Mouse (Mus musculus) heart, adult 2 months (tissue): ENCODE results near the gene Pcsk5. TPM values are rescaled to one million over a fixed set of nuclear protein-coding genes. Genes with fewer than 3 reads are reported as not detected.

Experiments
- DNase-seq, 2 experiments: peaks; one replicate each; pipeline ENCODE4 v3.0.0; 2021
- H3K27ac ChIP-seq: fragments of 200-600 bp; 2 replicates; pipeline ENCODE4 v1.8.1; 2022
- H3K27me3 ChIP-seq: fragments of 200-500 bp; 2 replicates; pipeline ENCODE4 v1.6.1; 2012; ENCODE audit warnings: mild to moderate bottlenecking, low read length, inconsistent platforms, mixed read lengths; ENCODE audit not compliant: control insufficient read depth, insufficient read depth
- H3K36me3 ChIP-seq: fragments of 200-500 bp; 2 replicates; pipeline ENCODE4 v1.6.1; 2012; ENCODE audit warnings: low read length, inconsistent platforms; ENCODE audit not compliant: control insufficient read depth, insufficient read depth
- H3K4me1 ChIP-seq: fragments of 200-500 bp; 2 replicates; pipeline ENCODE4 v1.6.1; 2011; ENCODE audit warnings: low read length; ENCODE audit not compliant: control insufficient read depth, insufficient read depth
- H3K4me3 ChIP-seq: fragments of 200-600 bp; 2 replicates; pipeline ENCODE4 v1.8.1; 2022
- H3K79me2 ChIP-seq: fragments of 200-500 bp; replicated peaks from 2 replicates; pipeline ENCODE4 v1.6.1; 2012; ENCODE audit warnings: mild to moderate bottlenecking, inconsistent platforms, low read length, moderate library complexity, mixed read lengths; ENCODE audit not compliant: control insufficient read depth, insufficient read depth
- H3K9ac ChIP-seq: fragments of 200-500 bp; 2 replicates; pipeline ENCODE4 v1.6.1; 2012; ENCODE audit warnings: low read depth, mild to moderate bottlenecking, control low read depth, inconsistent platforms, low read length, mixed read lengths
- CTCF ChIP-seq: fragments of 200-600 bp; IDR thresholded peaks from 2 replicates; pipeline ENCODE4 v1.8.1; 2022; ENCODE audit warnings: antibody characterized with exemption, mild to moderate bottlenecking, moderate library complexity
- EP300 ChIP-seq: fragments of 200-500 bp; IDR thresholded peaks from 2 replicates; pipeline ENCODE4 v1.6.1; 2011; ENCODE audit warnings: low read depth, low read length, control low read depth; ENCODE audit not compliant: insufficient read depth
- POLR2A ChIP-seq: fragments of 200-500 bp; IDR thresholded peaks from 2 replicates; pipeline ENCODE4 v1.6.1; 2011; ENCODE audit warnings: mild to moderate bottlenecking, low read depth, low read length, control low read depth; ENCODE audit not compliant: insufficient read depth
- WGBS: fragments of 180-500 bp; shearing (Covaris S2); methylation state at CpG from one replicate; pipeline ENCODE4 v1.1.7; 2018; 5-methylcytosine and 5-hydroxymethylcytosine counted together
- intact Hi-C: fragments of 180-260 bp; cut with DNase I; formaldehyde crosslinking; loops from one replicate; pipeline ENCODE4 v1.15.1; 2025
- polyA plus RNA-seq: library from polyadenylated mRNA; depleted of rRNA; stranded (reverse); fragments of >200 nt; gene quantifications from 2 replicates; pipeline ENCODE4 v1.2.3, GENCODE M21; 2012
- total RNA-seq, 2 experiments: library from RNA; stranded (reverse); gene quantifications; 2 replicates each; pipeline ENCODE4 v1.2.3; 2021

The Pcsk5 gene
- total and polyA plus RNA-seq, 3 experiments, result 1.5 to 2.8 (median 1.9) TPM

DNA sequence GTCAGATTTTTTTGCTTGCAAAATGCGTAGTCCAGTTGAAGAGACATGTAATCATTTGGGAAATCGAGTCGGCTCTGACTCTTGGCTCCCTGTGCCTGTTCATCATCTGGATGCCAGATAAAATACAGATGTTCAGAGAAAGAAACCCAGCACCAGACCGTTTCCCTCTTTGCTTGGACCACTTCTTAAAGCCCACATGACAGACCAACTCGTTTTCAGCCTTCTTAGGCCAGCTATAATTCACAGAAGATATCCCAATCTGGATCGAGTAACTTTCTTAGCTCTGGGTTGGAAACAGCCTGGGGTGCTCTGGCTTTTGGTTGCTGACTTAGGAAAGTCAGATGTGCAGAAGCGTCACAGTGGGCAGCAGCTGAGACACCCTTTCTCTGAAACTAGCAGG lies 365.6 kb downstream of the Pcsk5 start:
- TF ChIP-seq CTCF (no peak), POLR2A (no peak), EP300 (no peak)
- no peaks in the 10 kb centered on the region for H3K79me2 ChIP-seq
- intact Hi-C loops, result loop anchor here (5.0 kb wide), 1 partner anchor 365 kb away; the partner anchor contains the start of gene Pcsk5
- H3K9ac ChIP-seq, result no peak overlapping the region
- no peaks in the 10 kb centered on the region for H3K4me1 ChIP-seq
- H3K27ac ChIP-seq, result no peak overlapping the region
- WGBS, result 60% methylated on average over 7 of the region's 7 CpGs
- H3K27me3 ChIP-seq, result no peaks in the 10 kb centered on the region
- H3K4me3 ChIP-seq, result no peak overlapping the region
- H3K36me3 ChIP-seq, result no peaks in the 10 kb centered on the region
- DNase-seq, result peak in 1 of 2 experiments; percentile 20

GRCm38 (mm10) chr19:17471196-17471595 lies 366.2 kb downstream of the Pcsk5 start:
- 70% methylated on average over 4 of the region's 4 CpGs for WGBS
- no peaks in the 10 kb centered on the region for H3K36me3 ChIP-seq
- no peak overlapping the region for H3K9ac ChIP-seq
- TF ChIP-seq EP300, result no peak
- no peak for TF ChIP-seq POLR2A
- no peak for TF ChIP-seq CTCF
- no peaks in the 10 kb centered on the region for H3K4me1 ChIP-seq
- no peak for DNase-seq
- no peaks in the 10 kb centered on the region for H3K79me2 ChIP-seq
- H3K27me3 ChIP-seq, result no peaks in the 10 kb centered on the region
- H3K4me3 ChIP-seq, result no peak overlapping the region
- no peak overlapping the region for H3K27ac ChIP-seq
- intact Hi-C loops, result loop anchor here (5.0 kb wide), 1 partner anchor 366 kb away; the partner anchor contains the start of gene Pcsk5

- H3K4me1 ChIP-seq, result no peaks in the 10 kb centered on the region
- TF ChIP-seq POLR2A, result no peak
- TF ChIP-seq EP300, result no peak
- TF ChIP-seq CTCF, result peak; percentile 74
- no peak for DNase-seq
- H3K9ac ChIP-seq, result no peak overlapping the region
- no peak overlapping the region for H3K27ac ChIP-seq
- 55% methylated on average over 6 of the region's 6 CpGs for WGBS
- no peaks in the 10 kb centered on the region for H3K79me2 ChIP-seq
- no peaks in the 10 kb centered on the region for H3K27me3 ChIP-seq
- no peak overlapping the region for H3K4me3 ChIP-seq
- intact Hi-C loops, result loop anchor here (5.0 kb wide), 1 partner anchor 1080 kb away; no protein-coding TSS in a partner anchor
- H3K36me3 ChIP-seq, result no peaks in the 10 kb centered on the region
These were observed 369.7 kb downstream of the Pcsk5 start for GRCm38 (mm10) chr19:17467556-17468211.

DNA sequence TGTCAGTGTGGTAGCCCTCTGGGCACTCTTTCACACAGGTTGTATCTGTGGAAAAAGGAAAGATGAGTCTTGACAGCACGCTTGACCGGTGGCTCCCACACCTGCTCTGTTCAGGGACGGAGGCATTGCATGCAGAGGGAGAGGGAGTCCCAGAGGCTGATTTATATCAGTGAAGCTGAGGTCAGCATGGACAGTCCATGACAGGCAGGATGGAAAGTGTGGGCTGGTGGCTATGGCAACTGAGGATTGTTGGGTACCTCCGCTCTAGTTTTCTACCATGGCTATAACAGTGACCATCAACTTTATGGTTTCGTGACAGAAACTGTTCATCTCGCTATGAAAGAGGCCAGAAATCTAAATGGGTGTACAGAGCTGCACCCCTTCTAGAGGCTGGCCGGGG lies 385.4 kb downstream of the Pcsk5 start:
- intact Hi-C loops, result no loop called here
- no peaks in the 10 kb centered on the region for H3K4me1 ChIP-seq

GRCm38 (mm10) chr19:17443581-17443980 lies 393.9 kb downstream of the Pcsk5 start:
- intact Hi-C loops, result no loop called here
- Histone ChIP-seq H3K4me1 (no peaks in the 10 kb centered on the region), H3K79me2 (no peaks in the 10 kb centered on the region), H3K36me3 (no peaks in the 10 kb centered on the region), H3K9ac (no peak overlapping the region), H3K27me3 (no peaks in the 10 kb centered on the region), H3K4me3 (no peak overlapping the region), H3K27ac (no peak overlapping the region)
- TF ChIP-seq POLR2A (no peak), EP300 (no peak), CTCF (no peak)
- no peak for DNase-seq
- 65% methylated on average over 7 of the region's 7 CpGs for WGBS

More for the DNA sequence above, 385.4 kb downstream of the Pcsk5 start:
- H3K27ac ChIP-seq, result no peak overlapping the region
- no peaks in the 10 kb centered on the region for H3K36me3 ChIP-seq
- H3K27me3 ChIP-seq, result no peaks in the 10 kb centered on the region
- TF ChIP-seq POLR2A, result no peak
- TF ChIP-seq EP300, result no peak
- no peak for TF ChIP-seq CTCF
- no peaks in the 10 kb centered on the region for H3K79me2 ChIP-seq
- 88% methylated on average over 7 of the region's 7 CpGs for WGBS
- no peak for DNase-seq
- H3K4me3 ChIP-seq, result no peak overlapping the region
- H3K9ac ChIP-seq, result no peak overlapping the region

GRCm38 (mm10) chr19:17439476-17440189 lies 397.8 kb downstream of the Pcsk5 start:
- no peak overlapping the region for H3K27ac ChIP-seq
- intact Hi-C loops, result no loop called here
- 44% methylated on average over 4 of the region's 4 CpGs for WGBS
- no peaks in the 10 kb centered on the region for H3K4me1 ChIP-seq
- H3K9ac ChIP-seq, result no peak overlapping the region
- no peak overlapping the region for H3K4me3 ChIP-seq
- no peak for DNase-seq
- no peaks in the 10 kb centered on the region for H3K79me2 ChIP-seq
- H3K27me3 ChIP-seq, result no peaks in the 10 kb centered on the region
- no peaks in the 10 kb centered on the region for H3K36me3 ChIP-seq
- TF ChIP-seq CTCF (no peak), POLR2A (no peak), EP300 (no peak)
